Mouse (Mus musculus): Measurements from ENCODE around the gene Eaf1. TPM values are rescaled to one million over a fixed set of nuclear protein-coding genes. Genes with fewer than 3 reads are reported as not detected.

The Eaf1 gene
- polyA plus RNA-seq (2014; fragmentation: Illumina TruSeq; extraction: RNeasy Lipid Tissue Mini Kit (QIAGEN cat#74804); ENCODE audit: low replicate concordance) = 49.3 TPM

DNA sequence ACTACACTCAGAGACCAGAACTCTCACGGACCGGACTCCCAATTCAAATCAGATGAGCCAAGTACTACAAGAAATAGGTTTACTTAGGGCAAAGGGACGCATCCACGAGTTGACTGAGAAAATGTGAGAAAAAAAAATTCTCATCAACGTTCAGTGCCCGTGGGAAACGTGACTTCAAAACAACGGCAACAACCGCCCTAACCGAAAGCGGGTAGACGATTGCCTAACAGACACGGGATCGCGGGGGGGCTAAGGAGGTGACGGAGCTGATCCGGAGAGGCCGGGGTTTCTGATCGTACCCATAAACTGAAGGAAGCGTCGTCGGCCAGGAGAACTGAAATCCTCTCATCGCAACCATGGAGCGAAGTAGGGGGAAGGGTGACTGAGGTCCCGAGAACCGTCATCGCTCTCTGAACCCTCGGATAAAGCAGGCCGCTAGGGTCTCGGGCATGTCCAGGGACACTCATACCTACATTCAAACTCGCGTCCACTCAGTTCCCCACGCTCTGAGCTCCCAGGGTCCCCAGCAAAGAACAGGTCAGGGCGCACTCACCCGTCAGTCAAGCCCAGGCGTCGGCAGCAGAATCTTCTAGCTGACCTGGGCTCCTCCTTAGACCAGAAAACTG, at the start of gene Eaf1:
TSS of gene Eaf1 (plus strand) at position 51 of the 626 bp plus-strand sequence.

DNA sequence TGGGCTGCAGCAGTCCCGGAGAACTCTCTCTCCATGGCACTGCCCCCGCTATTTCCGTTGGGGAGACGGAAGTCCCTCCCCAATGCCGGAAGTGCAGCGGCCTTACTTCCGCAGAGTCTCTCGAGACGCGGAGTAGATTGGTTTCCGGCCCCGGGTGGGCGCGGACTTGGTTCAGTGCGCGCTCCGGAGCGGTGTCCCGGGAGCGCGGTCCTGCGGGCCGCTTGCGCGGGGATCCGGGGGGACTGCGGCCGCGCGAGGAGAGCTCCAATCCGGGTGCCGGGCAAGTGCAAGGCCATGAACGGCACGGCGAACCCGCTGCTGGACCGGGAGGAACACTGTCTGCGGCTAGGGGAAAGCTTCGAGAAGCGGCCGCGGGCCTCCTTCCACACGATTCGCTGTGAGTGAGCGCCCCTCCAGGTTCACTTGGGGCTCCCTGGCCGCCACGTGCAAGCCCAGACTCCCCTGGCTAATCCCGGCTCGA, 816 bp downstream of the Eaf1 start, which contains the start of gene Mettl6:
TSS of gene Mettl6 (minus strand) at position 66 of the 481 bp plus-strand sequence.

Other genes with a start within 250 kb of the Eaf1 start
- gene Phf7, start 243.1 kb upstream of the Eaf1 start, polyA plus RNA-seq (2014; fragmentation: Illumina TruSeq; extraction: RNeasy Lipid Tissue Mini Kit (QIAGEN cat#74804); ENCODE audit: low replicate concordance) = 6.1 TPM
- 1.7 TPM for gene Bap1, start 242.9 kb upstream of the Eaf1 start, polyA plus RNA-seq (2014; fragmentation: Illumina TruSeq; extraction: RNeasy Lipid Tissue Mini Kit (QIAGEN cat#74804); ENCODE audit: low replicate concordance)
- gene Dnah1, start 170.5 kb upstream of the Eaf1 start, polyA plus RNA-seq (2014; fragmentation: Illumina TruSeq; extraction: RNeasy Lipid Tissue Mini Kit (QIAGEN cat#74804); ENCODE audit: low replicate concordance) = not detected
- 114 TPM for gene Capn7, start 157.8 kb upstream of the Eaf1 start, polyA plus RNA-seq (2014; fragmentation: Illumina TruSeq; extraction: RNeasy Lipid Tissue Mini Kit (QIAGEN cat#74804); ENCODE audit: low replicate concordance)
- gene Sh3bp5, start 58.3 kb upstream of the Eaf1 start, polyA plus RNA-seq (2014; fragmentation: Illumina TruSeq; extraction: RNeasy Lipid Tissue Mini Kit (QIAGEN cat#74804); ENCODE audit: low replicate concordance) = 11.6 TPM
- gene Mettl6, start 641 bp downstream of the Eaf1 start, polyA plus RNA-seq (2014; fragmentation: Illumina TruSeq; extraction: RNeasy Lipid Tissue Mini Kit (QIAGEN cat#74804); ENCODE audit: low replicate concordance) = 40.2 TPM
- gene Colq, start 96.9 kb downstream of the Eaf1 start, polyA plus RNA-seq (2014; fragmentation: Illumina TruSeq; extraction: RNeasy Lipid Tissue Mini Kit (QIAGEN cat#74804); ENCODE audit: low replicate concordance) = 0.19 TPM
- not detected for gene Gm49387, start 146.5 kb downstream of the Eaf1 start, polyA plus RNA-seq (2014; fragmentation: Illumina TruSeq; extraction: RNeasy Lipid Tissue Mini Kit (QIAGEN cat#74804); ENCODE audit: low replicate concordance)
- 2.8 TPM for gene Btd, start 146.6 kb downstream of the Eaf1 start, polyA plus RNA-seq (2014; fragmentation: Illumina TruSeq; extraction: RNeasy Lipid Tissue Mini Kit (QIAGEN cat#74804); ENCODE audit: low replicate concordance)
- 7.3 TPM for gene Hacl1, start 146.9 kb downstream of the Eaf1 start, polyA plus RNA-seq (2014; fragmentation: Illumina TruSeq; extraction: RNeasy Lipid Tissue Mini Kit (QIAGEN cat#74804); ENCODE audit: low replicate concordance)

Measured in small intestine, adult 10 weeks (tissue).